Mouse (Mus musculus) megakaryocyte, embryonic 14.5 days (primary cell): ENCODE results near the gene Gpr88.

Experiments
- FLI1 ChIP-seq: IDR thresholded peaks from 2 replicates; pipeline ENCODE4 v1.6.1; 2012; ENCODE audit warnings: low read length, inconsistent platforms, mixed read lengths
- GATA1 ChIP-seq: IDR thresholded peaks from 3 replicates; pipeline ENCODE4 v1.6.1; 2012; ENCODE audit warnings: mixed read lengths, low read length, inconsistent platforms, borderline replicate concordance

DNA sequence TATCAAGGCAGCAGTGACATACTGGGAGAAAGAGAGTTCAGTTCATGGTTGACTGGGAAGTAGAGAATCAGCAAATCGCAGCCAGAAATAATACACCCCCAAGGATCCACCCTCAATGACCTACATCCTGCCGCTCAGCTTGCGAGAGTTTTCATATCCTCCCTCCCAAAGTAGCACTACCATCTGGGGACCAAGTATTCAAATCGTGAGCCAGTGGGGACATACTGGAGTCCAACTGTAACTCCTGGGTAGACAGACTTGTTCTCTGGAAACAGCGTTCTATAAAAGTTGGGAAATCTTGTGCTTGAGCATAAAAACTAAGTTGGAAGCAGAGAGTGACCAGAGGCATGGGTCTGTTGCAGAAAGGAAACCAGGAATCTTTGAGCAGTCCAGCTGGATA lies 20.5 kb downstream of the Gpr88 start:
- TF ChIP-seq GATA1 (no peak), FLI1 (no peak)
